Mouse (Mus musculus): ENCODE results near the gene Mri1.

Mri1 gene

GRCm38 (mm10) chr8:84236410-84236997, 20.6 kb downstream of the Mri1 start:
- DNase-seq = peak; percentile 56

- DNase-seq = no peak
Measured at GRCm38 (mm10) chr8:84235746-84236409, 21.2 kb downstream of the Mri1 start.

- DNase-seq = no peak
Measured at GRCm38 (mm10) chr8:84233055-84233454, 24.1 kb downstream of the Mri1 start.

- peak; percentile 32 for DNase-seq
Measured at GRCm38 (mm10) chr8:84230735-84231134, 26.4 kb downstream of the Mri1 start.

GRCm38 (mm10) chr8:84223322-84224029, 33.6 kb downstream of the Mri1 start:
- DNase-seq = no peak

GRCm38 (mm10) chr8:84222566-84223165, 34.5 kb downstream of the Mri1 start:
- no peak for DNase-seq

- no peak for DNase-seq
Measured at GRCm38 (mm10) chr8:84220105-84220504, 37.0 kb downstream of the Mri1 start.

- DNase-seq = no peak
Measured at GRCm38 (mm10) chr8:84218143-84218542, 39.0 kb downstream of the Mri1 start.

GRCm38 (mm10) chr8:84217206-84217605, 39.9 kb downstream of the Mri1 start:
- no peak for DNase-seq

- no peak for DNase-seq
Measured at GRCm38 (mm10) chr8:84213277-84213676, 43.8 kb downstream of the Mri1 start.

GRCm38 (mm10) chr8:84211881-84212563, 45.1 kb downstream of the Mri1 start:
- DNase-seq = no peak

- DNase-seq = no peak
Measured at GRCm38 (mm10) chr8:84211202-84211601, 45.9 kb downstream of the Mri1 start.

- DNase-seq = peak; percentile 92
Measured at GRCm38 (mm10) chr8:84210167-84210791, 46.8 kb downstream of the Mri1 start.

- DNase-seq = peak; percentile 74
Measured at GRCm38 (mm10) chr8:84208381-84209380, 48.4 kb downstream of the Mri1 start.

GRCm38 (mm10) chr8:84207811-84208210, 49.3 kb downstream of the Mri1 start:
- peak; percentile 85 for DNase-seq

- DNase-seq = no peak
Measured at GRCm38 (mm10) chr8:84206666-84207065, 50.5 kb downstream of the Mri1 start.

- DNase-seq = no peak
Measured at GRCm38 (mm10) chr8:84205073-84205472, 52.1 kb downstream of the Mri1 start.

- DNase-seq = peak; percentile 84
Measured at GRCm38 (mm10) chr8:84203975-84204772, 53.0 kb downstream of the Mri1 start.

- DNase-seq = peak; percentile 93
Measured at GRCm38 (mm10) chr8:84202938-84203917, 53.9 kb downstream of the Mri1 start.
